Mouse (Mus musculus) embryonic facial prominence, embryonic 13.5 days (tissue): ENCODE data around the gene Mylpf. TPM values are rescaled to one million over a fixed set of nuclear protein-coding genes. Genes with fewer than 3 reads are reported as not detected.

Source experiments
- ATAC-seq: fragments of 200-750 bp; cut with Nextera tagmentation; 2 replicates; pipeline ENCODE4 v1.8.0; 2017; ENCODE audit warnings: low read depth; ENCODE audit not compliant: insufficient number of reproducible peaks, insufficient read depth, low FRiP score, low TSS enrichment
- H3K27ac ChIP-seq: fragments of 300-500 bp; sonication (generic); 2 replicates; pipeline ENCODE4 v1.5.1; 2015; ENCODE audit warnings: moderate library complexity, mild to moderate bottlenecking, inconsistent platforms
- H3K27me3 ChIP-seq: fragments of 300-500 bp; sonication (generic); 2 replicates; pipeline ENCODE4 v1.6.1; 2015; ENCODE audit warnings: mild to moderate bottlenecking, inconsistent platforms
- H3K36me3 ChIP-seq: fragments of 300-500 bp; sonication (generic); 2 replicates; pipeline ENCODE4 v1.6.1; 2015; ENCODE audit warnings: mild to moderate bottlenecking, inconsistent platforms
- H3K4me1 ChIP-seq: fragments of 300-500 bp; sonication (generic); 2 replicates; pipeline ENCODE4 v1.6.1; 2015; ENCODE audit warnings: inconsistent platforms
- H3K4me2 ChIP-seq: fragments of 300-500 bp; sonication (generic); 2 replicates; pipeline ENCODE4 v1.6.1; 2015; ENCODE audit warnings: moderate library complexity, mild to moderate bottlenecking, inconsistent platforms
- H3K4me3 ChIP-seq: fragments of 300-500 bp; sonication (generic); 2 replicates; pipeline ENCODE4 v1.5.1; 2015; ENCODE audit warnings: mild to moderate bottlenecking, inconsistent platforms
- H3K9ac ChIP-seq: fragments of 300-500 bp; sonication (generic); 2 replicates; pipeline ENCODE4 v1.6.1; 2015; ENCODE audit warnings: mild to moderate bottlenecking, inconsistent platforms
- H3K9me3 ChIP-seq: fragments of 300-500 bp; sonication (generic); 2 replicates; pipeline ENCODE4 v1.6.1; 2016; ENCODE audit warnings: inconsistent platforms
- WGBS: fragments of 180-500 bp; shearing (Covaris S2); methylation state at CpG from one replicate; pipeline ENCODE4 v1.1.7; 2015; ENCODE audit warnings: mixed read lengths; 5-methylcytosine and 5-hydroxymethylcytosine counted together
- polyA plus RNA-seq: library from polyadenylated mRNA; unstranded; fragments of >200 nt; fragmentation: Nextera tagmentation; extraction: Ambion mirVana; gene quantifications from 2 replicates; pipeline ENCODE4 v1.2.1, GENCODE M21; 2015

The Mylpf gene
- polyA plus RNA-seq, 1 experiment from 2014 or later, result 41.1 TPM

DNA sequence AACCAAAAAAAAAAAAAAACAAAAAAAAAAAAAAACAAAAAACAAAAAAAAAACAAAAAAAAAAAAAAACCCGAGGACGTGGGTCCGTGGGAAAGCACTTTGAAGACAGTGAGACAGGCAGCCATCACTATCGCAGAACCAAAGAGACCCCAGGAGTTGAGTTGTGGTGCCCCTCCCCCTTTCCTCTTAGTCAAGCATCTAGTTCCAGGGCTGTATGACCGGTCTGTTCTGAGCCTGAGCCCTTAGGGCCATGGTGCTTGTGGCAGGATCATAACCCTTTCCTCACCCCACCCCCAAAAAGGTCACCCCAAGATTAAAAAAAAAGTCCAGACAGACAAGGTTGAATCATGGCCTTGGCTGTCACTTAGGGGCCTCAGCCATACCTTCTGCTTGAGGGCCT lies 7.6 kb downstream of the Mylpf start:
- Histone ChIP-seq H3K27me3 (peaks cover 9% of the 10 kb centered on the region; the same call in 1 of the 2 replicates), H3K4me1 (peaks cover 15% of the 10 kb centered on the region), H3K4me3 (no peak overlapping the region), H3K36me3 (no peaks in the 10 kb centered on the region), H3K4me2 (no peak overlapping the region), H3K9me3 (no peaks in the 10 kb centered on the region), H3K27ac (no peak overlapping the region), H3K9ac (no peak overlapping the region)
- WGBS, result 78% methylated on average over 5 of the region's 5 CpGs
- ATAC-seq, result no peak

DNA sequence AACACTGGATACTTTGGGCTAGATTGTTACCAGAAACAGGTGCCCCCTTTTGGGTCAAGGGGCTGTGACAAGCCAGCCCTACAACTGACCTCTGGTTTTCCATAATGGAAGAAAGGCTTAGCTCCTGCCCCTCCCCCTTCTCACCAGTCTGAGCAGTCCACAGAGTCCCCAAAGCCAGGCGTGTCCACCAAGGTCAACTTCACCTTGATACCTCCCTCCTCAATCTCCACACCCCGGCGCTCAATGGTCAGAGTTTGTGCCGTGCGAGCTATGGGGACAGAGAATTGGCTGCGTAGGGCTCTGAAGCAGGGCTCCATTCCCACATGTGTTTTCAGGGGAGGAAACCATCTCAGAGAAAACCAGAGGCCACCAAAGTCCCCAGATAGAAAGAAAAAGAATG lies 8.8 kb downstream of the Mylpf start:
- H3K9ac ChIP-seq, result no peak overlapping the region
- no peak overlapping the region for H3K4me3 ChIP-seq
- peaks cover 9% of the 10 kb centered on the region; the same call in 1 of the 2 replicates for H3K27me3 ChIP-seq
- peaks cover 15% of the 10 kb centered on the region for H3K4me1 ChIP-seq
- no peak for ATAC-seq
- H3K27ac ChIP-seq, result no peak overlapping the region
- no peaks in the 10 kb centered on the region for H3K9me3 ChIP-seq
- no peaks in the 10 kb centered on the region for H3K36me3 ChIP-seq
- 84% methylated on average over 6 of the region's 6 CpGs for WGBS
- H3K4me2 ChIP-seq, result no peak overlapping the region

DNA sequence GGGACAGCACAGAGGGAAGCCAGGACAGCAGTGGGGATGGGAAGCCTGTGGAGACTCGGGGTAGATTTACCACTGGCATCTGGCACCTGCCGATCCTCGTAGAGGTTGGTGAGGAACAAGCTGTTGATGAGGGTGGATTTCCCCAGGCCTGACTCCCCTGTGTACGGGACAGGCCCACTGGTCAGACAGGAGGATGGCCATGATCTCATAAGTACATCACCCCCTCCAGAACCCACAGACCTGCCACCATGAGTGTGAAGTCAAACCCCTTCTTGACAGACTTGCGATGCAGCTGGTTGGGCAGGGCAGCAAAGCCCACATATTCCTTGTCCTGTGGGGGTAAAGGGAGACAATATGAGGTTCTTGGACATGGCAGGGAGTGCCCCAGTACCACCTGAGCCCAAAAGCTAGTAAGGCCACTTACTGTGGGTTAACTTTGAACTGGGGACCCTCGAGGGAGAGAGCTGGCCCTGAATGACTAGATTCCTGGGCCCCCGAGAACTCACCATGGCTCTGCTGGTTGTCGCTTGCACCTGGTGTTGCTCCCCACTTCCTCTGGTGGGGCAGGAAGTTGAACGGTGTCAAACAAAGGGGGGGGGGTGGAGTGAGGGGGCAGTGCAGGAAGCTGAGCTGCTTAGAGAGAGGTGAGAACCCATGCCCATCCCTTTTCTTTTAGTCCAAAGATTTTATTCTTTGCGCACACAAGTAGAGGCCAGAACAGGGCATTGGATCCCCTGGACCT lies 9.4 kb downstream of the Mylpf start:
- WGBS, result 79% methylated on average over 10 of the region's 10 CpGs
- Histone ChIP-seq H3K36me3 (no peaks in the 10 kb centered on the region), H3K4me1 (peaks cover 15% of the 10 kb centered on the region), H3K4me2 (no peak overlapping the region), H3K4me3 (no peak overlapping the region), H3K9ac (no peak overlapping the region), H3K9me3 (no peaks in the 10 kb centered on the region), H3K27ac (no peak overlapping the region), H3K27me3 (peaks cover 9% of the 10 kb centered on the region; the same call in 1 of the 2 replicates)
- no peak for ATAC-seq

DNA sequence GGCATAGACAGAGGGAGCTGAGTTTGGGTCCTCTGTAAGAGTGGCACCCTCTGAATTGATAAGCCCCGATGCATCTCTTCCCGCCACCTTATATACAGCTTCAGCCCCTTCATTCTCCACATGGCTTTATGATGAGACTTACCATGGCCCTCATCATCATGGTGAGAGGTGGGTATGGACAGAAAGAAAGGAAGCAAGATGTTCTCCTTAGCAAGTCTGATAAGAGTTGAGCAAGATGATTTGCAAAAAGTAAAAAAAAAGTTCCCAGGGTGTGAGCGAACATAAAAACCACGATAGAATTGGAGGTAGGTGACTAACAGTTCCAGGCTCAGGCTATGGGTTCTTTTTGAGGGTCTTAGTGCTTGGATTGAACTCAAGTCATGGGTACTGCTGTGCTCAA lies 10.0 kb downstream of the Mylpf start:
- no peak for ATAC-seq
- Histone ChIP-seq H3K4me3 (no peak overlapping the region), H3K36me3 (no peaks in the 10 kb centered on the region), H3K4me1 (peaks cover 15% of the 10 kb centered on the region), H3K27me3 (peaks cover 6% of the 10 kb centered on the region; the same call in 1 of the 2 replicates), H3K27ac (no peak overlapping the region), H3K9me3 (no peaks in the 10 kb centered on the region), H3K4me2 (no peak overlapping the region), H3K9ac (no peak overlapping the region)
- 95% methylated on average over 4 of the region's 4 CpGs for WGBS

DNA sequence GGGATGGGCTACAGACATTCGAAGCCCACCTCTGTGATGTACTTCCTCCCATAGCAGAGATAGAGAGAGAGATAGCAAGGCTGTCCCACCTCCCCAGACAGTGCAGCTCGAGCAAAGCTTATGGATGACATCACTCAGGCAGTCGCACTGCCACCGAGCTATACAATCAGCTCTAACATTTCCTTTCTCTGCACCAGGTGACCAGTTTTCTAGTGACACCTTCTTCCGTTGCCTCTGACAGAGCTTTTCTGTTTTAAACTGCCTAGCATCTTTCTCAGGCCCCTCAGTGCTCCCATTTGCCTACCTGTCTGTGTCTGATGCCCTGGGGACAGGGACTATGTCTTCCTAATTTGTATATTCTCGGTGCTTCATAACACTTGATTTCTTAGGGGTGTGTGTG lies 11.8 kb downstream of the Mylpf start:
- WGBS, result 76% methylated on average over 6 of the region's 6 CpGs
- no peaks in the 10 kb centered on the region for H3K36me3 ChIP-seq
- no peak overlapping the region for H3K27ac ChIP-seq
- H3K4me1 ChIP-seq, result peaks cover 4% of the 10 kb centered on the region; the same call in 1 of the 2 replicates
- H3K4me2 ChIP-seq, result no peak overlapping the region
- H3K9ac ChIP-seq, result no peak overlapping the region
- no peaks in the 10 kb centered on the region for H3K9me3 ChIP-seq
- no peaks in the 10 kb centered on the region for H3K27me3 ChIP-seq
- H3K4me3 ChIP-seq, result no peak overlapping the region
- ATAC-seq, result no peak

DNA sequence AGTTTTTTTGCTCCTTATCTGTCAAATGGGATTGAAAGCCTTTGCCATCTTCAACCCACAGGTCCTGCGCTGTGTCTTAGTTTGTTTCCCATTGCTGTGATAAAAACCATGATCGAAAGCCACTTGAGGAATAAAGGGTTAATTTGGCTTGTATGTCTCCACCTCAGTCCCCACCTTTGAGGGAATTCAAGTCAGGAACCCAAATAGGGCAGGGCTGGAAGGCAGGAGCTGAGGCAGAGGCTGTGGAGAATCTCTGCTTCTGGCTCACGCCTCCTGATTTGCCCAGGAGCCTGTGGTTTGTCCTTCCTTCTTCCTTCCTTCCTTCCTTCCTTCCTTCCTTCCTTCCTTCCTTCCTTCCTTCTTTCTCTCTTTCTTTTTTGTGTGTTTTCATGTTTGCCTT lies 14.4 kb downstream of the Mylpf start:
- no peak for ATAC-seq
- no peak overlapping the region for H3K27ac ChIP-seq
- 95% methylated on average over 3 of the region's 3 CpGs for WGBS

DNA sequence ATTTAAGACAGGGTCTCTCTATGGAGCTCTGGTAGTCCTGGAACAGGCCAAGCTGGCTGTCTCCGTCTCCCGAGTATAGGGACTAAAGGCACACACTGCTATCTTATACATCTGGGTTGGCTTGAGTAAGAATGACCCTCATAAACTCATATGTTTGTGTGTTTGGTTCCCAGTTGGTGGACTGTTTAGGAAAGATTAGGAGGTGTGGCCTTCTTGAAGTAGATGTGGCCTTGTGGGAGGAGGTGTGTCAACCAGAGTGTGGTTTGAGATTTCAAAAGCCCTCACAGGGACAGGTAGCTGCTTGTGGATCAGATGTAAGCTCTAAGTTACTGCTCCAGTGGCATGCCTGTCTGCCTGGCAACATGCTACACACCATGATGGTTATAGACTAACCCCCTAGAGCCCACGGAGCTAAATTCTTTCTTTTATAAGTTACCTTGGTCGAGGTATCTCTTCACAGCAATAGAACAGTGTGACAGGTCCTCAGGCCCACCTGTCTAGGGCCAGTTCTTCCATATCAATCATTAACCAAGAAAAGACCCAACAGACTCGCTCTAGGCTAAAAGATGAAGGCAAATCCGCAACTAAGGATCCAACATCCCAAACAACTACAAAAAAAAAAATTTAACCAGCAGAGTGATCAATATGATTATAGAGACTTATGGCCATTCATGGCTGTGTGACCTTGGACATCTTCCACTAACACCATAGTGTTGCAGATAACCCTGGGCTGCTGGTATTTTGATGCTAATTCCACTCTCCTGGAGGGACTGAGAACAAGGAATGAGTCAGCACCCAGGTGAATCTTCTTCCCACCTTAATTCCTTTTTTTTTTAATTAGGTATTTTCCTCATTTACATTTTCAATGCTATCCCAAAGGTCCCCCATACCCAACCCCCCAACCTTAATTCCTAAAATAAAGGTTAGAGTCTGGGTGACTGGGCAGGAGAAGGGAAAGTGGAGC lies 15.1 kb downstream of the Mylpf start:
- H3K27me3 ChIP-seq, result no peaks in the 10 kb centered on the region
- H3K4me2 ChIP-seq, result no peak overlapping the region
- no peaks in the 10 kb centered on the region for H3K4me1 ChIP-seq
- no peak overlapping the region for H3K4me3 ChIP-seq
- no peaks in the 10 kb centered on the region for H3K9me3 ChIP-seq
- ATAC-seq, result no peak
- H3K36me3 ChIP-seq, result peaks cover under 1% of the 10 kb centered on the region; the same call in 1 of the 2 replicates
- WGBS, result 85% methylated on average over 6 of the region's 6 CpGs
- H3K9ac ChIP-seq, result no peak overlapping the region
- H3K27ac ChIP-seq, result no peak overlapping the region

More for the DNA sequence above, 14.4 kb downstream of the Mylpf start:
- no peak overlapping the region for H3K4me2 ChIP-seq
- H3K9me3 ChIP-seq, result no peaks in the 10 kb centered on the region
- H3K4me1 ChIP-seq, result no peaks in the 10 kb centered on the region
- H3K36me3 ChIP-seq, result no peaks in the 10 kb centered on the region
- H3K27me3 ChIP-seq, result no peaks in the 10 kb centered on the region
- no peak overlapping the region for H3K4me3 ChIP-seq
- no peak overlapping the region for H3K9ac ChIP-seq

DNA sequence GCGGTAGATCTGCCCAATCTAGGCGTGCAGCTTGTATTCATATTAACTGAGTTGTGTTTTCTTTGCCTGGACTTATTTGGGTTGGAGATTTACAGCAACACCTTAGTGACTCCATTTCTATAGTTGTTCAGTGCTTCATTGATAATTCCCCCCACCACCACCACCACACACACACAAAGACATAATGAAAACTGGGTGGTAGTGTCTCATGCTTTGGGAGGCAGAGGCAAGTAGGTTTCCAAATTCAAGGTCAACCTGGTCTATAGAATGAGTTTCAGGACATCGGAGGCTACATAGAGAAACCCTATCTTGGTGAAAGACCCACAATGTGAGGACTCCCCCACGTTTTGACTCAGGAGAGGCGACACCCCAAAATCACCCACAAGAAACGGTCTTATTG lies 15.9 kb downstream of the Mylpf start:
- H3K9ac ChIP-seq, result no peak overlapping the region
- peaks cover 9% of the 10 kb centered on the region for H3K36me3 ChIP-seq
- ATAC-seq, result no peak
- H3K4me1 ChIP-seq, result no peaks in the 10 kb centered on the region
- H3K27me3 ChIP-seq, result no peaks in the 10 kb centered on the region
- WGBS, result 90% methylated on average over 6 of the region's 6 CpGs
- no peak overlapping the region for H3K27ac ChIP-seq
- H3K4me2 ChIP-seq, result no peak overlapping the region
- H3K9me3 ChIP-seq, result no peaks in the 10 kb centered on the region
- no peak overlapping the region for H3K4me3 ChIP-seq

DNA sequence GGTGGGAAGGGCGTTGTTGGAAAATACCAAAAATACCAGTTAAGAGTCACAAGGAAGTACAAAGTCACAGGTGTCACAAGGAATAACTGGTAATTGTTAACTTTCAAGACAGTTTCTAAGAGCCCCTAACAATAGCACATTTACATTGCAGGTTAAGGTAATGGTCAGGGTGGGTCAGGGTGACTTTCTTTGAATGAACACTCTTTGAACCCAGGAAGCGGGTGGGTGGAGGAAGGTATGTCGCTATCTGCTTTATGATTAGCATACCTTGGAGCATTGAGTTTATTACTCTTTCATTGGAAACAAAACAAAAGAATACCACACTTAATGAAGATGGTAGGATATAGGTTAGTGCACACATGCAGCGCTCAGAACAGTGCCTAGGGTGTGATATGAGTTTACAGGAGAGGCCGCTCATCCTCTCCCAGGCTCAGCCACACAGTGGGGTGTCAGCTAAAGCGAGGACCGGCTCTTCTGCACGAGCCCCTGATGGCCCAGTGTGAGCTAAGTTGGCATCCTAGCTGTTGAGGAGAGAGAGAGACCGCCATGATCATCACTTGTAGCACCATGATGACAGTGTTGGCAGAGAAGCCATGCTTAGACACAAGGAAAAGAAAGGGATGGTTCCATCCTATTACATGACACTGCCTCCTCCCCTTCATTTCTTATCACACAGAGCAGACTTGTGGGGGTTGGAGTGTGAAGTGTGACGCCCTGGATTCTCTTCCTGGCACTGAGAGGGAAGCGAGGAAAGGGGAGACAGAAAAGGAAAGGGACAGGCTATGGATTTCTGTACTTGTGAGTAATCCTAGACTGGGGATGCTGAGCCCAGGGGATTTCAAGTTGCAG lies 16.7 kb downstream of the Mylpf start:
- 89% methylated on average over 11 of the region's 11 CpGs for WGBS
- Histone ChIP-seq H3K4me2 (no peak overlapping the region), H3K36me3 (peaks cover 16% of the 10 kb centered on the region), H3K4me1 (peaks cover 5% of the 10 kb centered on the region), H3K9me3 (no peaks in the 10 kb centered on the region), H3K9ac (no peak overlapping the region), H3K27me3 (no peaks in the 10 kb centered on the region), H3K27ac (no peak overlapping the region), H3K4me3 (no peak overlapping the region)
- ATAC-seq, result no peak

DNA sequence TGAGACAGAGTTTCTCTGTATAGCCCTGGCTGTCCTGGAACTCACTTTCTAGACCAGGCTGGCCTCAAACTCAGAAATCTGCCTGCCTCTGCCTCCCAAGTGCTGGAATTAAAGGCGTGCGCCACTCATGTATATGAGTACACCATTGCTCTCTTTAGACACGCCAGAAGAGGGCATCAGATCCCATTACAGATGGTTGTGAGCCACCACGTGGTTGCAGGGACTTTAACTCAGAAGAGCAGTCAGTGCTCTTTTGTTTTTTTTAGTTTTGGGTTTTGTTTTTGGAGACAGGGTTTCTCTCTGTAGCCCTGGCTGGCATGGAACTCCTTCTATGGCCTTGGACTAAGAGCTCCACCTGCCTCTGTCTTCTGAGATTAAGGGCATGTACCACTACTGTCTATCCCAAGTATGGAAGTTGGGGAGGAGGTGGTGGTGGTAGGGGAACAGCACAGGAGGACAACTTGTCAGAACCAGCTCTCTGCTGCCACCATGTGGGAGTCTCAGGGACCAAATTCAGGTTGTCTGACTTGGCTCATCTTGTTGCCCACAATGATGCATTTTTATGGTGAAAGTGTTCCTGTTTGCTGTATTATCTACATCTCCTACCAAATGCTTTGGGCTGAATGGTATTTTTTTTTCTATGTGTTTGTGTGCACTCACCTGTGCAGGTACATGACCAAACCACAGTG lies 20.1 kb downstream of the Mylpf start:
- no peak for ATAC-seq
- Histone ChIP-seq H3K27me3 (no peaks in the 10 kb centered on the region), H3K9me3 (no peaks in the 10 kb centered on the region), H3K36me3 (peaks cover 24% of the 10 kb centered on the region), H3K4me3 (no peak overlapping the region), H3K27ac (no peak overlapping the region), H3K9ac (no peak overlapping the region), H3K4me1 (peaks cover 22% of the 10 kb centered on the region), H3K4me2 (no peak overlapping the region)
- WGBS, result 71% methylated on average over 4 of the region's 4 CpGs

DNA sequence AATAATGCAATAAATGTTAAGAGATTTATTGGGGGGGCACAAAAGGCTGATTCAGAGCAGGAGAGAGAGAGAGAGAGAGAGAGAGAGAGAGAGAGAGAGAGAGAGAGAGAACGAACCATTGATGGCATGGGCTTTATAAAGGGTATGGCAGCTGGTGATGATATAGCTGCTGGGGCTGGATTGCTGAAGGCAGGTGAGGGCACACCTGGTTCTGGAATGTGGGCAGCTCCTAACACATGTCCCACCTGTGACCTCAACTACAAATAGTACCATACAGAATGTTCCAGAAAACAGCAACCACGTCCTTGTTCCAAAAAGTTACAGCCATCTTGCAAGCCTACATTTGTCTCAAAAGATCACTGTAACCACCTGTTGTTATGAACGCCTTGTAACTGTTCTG lies 22.7 kb downstream of the Mylpf start:
- H3K9ac ChIP-seq, result peak overlapping the region; percentile 97
- H3K4me3 ChIP-seq, result peak overlapping the region; percentile 97
- WGBS, result 53% methylated on average over 3 of the region's 3 CpGs
- H3K36me3 ChIP-seq, result peaks cover 41% of the 10 kb centered on the region
- peak overlapping the region; percentile 79 for H3K4me2 ChIP-seq
- no peak overlapping the region; the same call in 1 of the 2 replicates for H3K27ac ChIP-seq
- H3K9me3 ChIP-seq, result no peaks in the 10 kb centered on the region
- ATAC-seq, result no peak
- peaks cover 34% of the 10 kb centered on the region for H3K4me1 ChIP-seq
- no peaks in the 10 kb centered on the region for H3K27me3 ChIP-seq
